Mouse (Mus musculus): ENCODE data around the gene Kcnk16. TPM values are rescaled to one million over a fixed set of nuclear protein-coding genes. Genes with fewer than 3 reads are reported as not detected.

Gene Kcnk16
- total RNA-seq, 2 experiments from 2014 or later = not detected

Other genes with a start within 250 kb of the Kcnk16 start
- 1 to 10 TPM; 4.3 to 4.7 TPM for gene Saysd1, start 130.7 kb downstream of the Kcnk16 start, total RNA-seq (2021)
- gene Kcnk5, start 87.4 kb downstream of the Kcnk16 start, total RNA-seq (2021) = under 1 TPM; 0.18 to 0.37 TPM
- 10 to 100 TPM; 15.6 to 18.8 TPM for gene Nudt13, start 25.5 kb upstream of the Kcnk16 start, total RNA-seq (2021)
- 10 to 100 TPM; 36.9 to 38.7 TPM for gene Ecd, start 78.9 kb upstream of the Kcnk16 start, total RNA-seq (2021)
- gene Fam149b, start 79.0 kb upstream of the Kcnk16 start, total RNA-seq (2021) = 10 to 100 TPM; 45.6 to 50.7 TPM
- 10 to 100 TPM; 21.4 to 22.3 TPM for gene Dnajc9, start 119.7 kb upstream of the Kcnk16 start, total RNA-seq (2021)
- 10 to 100 TPM; 36.0 to 39.2 TPM for gene Mrps16, start 124.4 kb upstream of the Kcnk16 start, total RNA-seq (2021)
- 1 to 10 TPM; 1.1 to 1.7 TPM for gene Cfap70, start 183.0 kb upstream of the Kcnk16 start, total RNA-seq (2021)
- gene Anxa7, start 210.9 kb upstream of the Kcnk16 start, total RNA-seq (2021) = 10 to 100 TPM; 57.5 to 58.2 TPM
- gene Mss51, start 227.7 kb upstream of the Kcnk16 start, total RNA-seq (2021) = 1 to 10 TPM in 1 of 2 experiments, under 1 TPM in 1; 0.89 to 1.1 TPM